Mouse (Mus musculus) embryonic fibroblast, embryonic 13.5 days (primary cell): ENCODE results near the gene Spred2.

Experiments
- CTCF ChIP-seq: IDR thresholded peaks from 2 replicates; pipeline ENCODE4 v1.5.1; 2011; ENCODE audit warnings: mild to moderate bottlenecking, control low read depth, low read length, moderate library complexity, borderline replicate concordance; ENCODE audit not compliant: insufficient read depth
- POLR2A ChIP-seq: IDR thresholded peaks from 2 replicates; pipeline ENCODE4 v1.6.1; 2011; ENCODE audit warnings: low read depth, mild to moderate bottlenecking, control low read depth, low read length, moderate library complexity

DNA sequence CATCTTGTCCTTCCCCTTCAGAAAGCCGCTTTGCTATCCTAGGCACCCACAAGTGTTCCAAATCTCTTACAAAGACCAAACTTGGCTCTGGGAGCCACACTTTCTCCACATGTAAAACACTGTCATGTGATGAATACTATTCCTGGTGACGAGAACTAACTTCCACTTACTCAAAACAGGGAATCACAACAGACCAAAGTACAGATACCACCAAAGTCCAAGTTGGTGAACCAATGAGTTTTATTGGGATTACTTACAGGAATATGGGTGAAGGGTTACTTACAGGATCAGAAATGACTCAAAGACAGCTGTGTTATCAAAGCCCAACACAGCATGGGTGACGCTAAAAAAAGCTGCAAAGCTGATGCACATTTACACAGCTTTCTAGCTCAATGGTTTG, 30.9 kb upstream of the Spred2 start:
- TF ChIP-seq POLR2A (no peak), CTCF (no peak)
